Mouse (Mus musculus) lung, postnatal 4 days (tissue): ENCODE measurements at regions not wholly inside any gene's neighbourhood (a gene's known extent, or its start where the extent isn't known, plus 50 kb on each side); places are given as distances from the start of the nearest gene placed in this dataset.
"Not testable (repeated sequence)": the region's sequence is repeated elsewhere in the genome, so short reads cannot be mapped to it uniquely, and the experiment has no call there.

Source experiments
- DNase-seq, 2 experiments: peaks; one replicate each; pipeline ENCODE4 v3.0.0; 2021

DNA sequence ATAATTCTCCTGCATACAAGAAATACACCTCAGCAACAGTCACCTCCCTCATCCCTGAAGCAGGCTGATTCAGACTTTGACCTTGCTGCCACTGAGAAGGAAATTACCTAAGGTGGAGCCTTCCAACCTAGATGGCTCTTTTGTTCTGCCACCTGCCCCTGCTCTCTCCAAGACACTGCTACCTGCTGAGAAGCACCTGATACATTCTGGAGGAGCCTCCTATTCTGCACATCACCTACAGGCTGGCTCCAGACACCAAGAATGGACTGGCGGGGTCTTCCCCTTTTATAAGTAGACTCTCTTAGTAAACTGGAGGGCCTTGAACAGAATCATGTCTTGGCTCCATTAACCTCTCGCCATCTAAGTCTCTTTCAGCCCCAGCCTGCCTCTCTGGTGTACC, 1149.5 kb upstream of the 2610301B20Rik start:
- not testable (repeated sequence) for DNase-seq

DNA sequence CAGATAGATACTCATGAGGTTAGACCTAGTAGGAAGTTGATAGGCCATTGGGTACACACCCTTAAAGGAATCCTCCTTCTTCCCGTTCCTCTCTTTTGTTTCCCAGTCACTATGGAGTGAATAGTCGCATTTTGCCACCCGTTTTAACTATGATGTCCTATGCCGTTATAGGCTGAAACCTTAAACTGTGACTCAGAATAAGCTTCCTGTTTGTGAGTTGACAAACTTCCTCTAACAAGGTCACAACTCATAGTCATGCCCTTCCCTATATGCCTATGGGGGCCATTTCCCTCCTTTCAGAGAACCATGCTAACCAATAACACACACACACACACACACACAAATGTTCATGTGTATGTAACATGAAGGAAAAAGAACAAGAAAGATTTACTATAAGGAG, 1136.6 kb upstream of the 2610301B20Rik start:
- DNase-seq: no peak

DNA sequence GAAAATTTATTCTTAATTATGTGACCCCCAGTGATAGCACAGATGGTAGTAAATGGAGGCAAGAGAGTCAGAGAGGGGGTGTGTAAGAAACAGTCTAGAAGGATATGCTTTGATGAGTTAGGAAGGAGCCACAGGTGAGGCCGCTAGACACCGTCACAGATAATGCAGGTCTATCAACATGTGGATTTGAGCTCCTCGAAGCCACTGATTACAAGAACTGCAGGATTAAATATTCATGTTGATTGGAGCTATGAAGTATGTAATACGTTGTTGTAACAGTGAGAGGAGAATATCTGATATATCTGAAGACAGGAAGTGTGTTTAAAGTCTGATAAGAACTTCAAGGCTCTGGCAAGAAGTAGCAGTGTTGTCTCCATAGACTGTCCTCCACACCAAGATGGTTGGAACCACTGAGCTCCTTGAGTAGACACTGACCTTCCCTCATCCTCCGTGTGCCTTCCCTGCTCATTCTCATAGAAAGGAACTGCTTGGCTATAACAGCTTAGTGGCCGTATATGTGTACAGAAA, 1126.8 kb upstream of the 2610301B20Rik start:
- DNase-seq: no peak

DNA sequence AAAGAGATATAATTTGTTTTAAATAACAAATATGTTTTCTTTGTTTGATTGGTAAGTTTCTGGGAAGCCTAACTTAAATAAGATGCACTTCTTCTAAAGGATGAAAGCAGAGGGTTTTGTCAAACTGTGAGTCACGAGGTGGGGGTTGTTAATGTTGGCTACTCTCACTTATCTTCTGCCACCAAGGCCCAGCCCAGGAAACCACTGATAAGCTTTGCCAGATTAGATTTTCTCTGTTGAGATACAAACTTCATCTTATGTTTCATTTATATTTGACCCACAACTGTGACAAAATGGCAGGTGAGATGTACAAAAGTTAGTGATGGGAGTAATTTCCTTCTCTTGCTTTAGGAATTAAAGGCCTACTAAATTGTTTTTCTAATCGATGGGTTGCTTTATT, 1126.2 kb upstream of the 2610301B20Rik start:
- no peak for DNase-seq

DNA sequence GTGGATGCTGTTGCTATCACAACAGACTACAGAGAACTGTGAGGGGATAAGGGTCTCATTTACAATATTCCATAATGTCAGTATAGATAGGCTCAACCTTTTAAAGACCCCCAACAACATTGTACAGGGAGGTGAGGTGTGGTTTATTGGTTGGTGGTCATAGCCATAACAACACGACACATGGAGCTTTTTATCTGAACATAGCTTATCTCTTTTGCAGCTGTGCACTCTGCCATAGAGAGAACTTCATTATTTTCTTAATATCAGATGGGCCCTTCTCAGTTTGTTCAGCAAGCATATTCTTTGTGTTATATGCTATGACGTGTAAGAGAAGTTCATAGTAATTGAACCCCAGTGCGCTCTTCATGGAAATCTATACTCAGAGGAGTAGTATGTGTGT, 1124.4 kb upstream of the 2610301B20Rik start:
- no peak for DNase-seq

DNA sequence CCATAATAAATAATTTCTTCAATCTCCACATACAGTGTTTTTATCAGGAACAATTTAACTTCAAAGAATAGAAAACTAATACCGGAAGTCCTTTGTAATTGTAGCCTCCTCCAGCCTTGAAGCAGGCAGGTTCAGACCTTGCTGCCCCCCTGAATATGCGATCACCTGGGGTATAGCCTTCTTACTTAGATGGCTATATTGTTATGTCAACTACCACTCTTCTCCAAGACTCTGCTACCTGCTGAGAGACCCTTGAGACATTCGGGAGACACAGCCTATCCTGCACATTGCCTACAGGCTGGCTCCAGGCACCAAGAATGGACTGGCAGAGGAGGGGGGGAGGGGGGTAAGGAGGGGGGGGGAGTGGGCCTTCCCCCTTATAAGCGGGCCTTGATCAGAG, 1123.9 kb upstream of the 2610301B20Rik start:
- DNase-seq: no peak

DNA sequence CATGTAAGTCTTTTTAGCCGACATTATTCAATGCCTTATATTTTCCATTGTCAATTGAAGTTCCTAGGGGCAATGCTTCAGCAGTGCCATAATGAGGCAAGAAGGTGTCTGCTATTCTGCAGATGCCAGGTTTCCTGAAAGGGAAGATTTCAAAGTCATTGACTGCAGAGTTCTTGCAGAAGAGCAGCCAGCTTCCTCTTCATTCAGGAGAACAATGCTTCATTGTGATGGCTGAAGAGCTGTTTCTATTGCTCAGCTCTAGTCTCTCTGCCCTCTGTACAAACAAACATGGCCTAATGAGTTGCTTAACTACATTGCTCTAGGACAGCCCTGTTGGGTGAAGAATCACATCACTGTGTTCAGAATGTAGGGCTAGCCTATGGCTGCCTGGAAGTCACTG, 1111.0 kb upstream of the 2610301B20Rik start:
- DNase-seq: no peak

DNA sequence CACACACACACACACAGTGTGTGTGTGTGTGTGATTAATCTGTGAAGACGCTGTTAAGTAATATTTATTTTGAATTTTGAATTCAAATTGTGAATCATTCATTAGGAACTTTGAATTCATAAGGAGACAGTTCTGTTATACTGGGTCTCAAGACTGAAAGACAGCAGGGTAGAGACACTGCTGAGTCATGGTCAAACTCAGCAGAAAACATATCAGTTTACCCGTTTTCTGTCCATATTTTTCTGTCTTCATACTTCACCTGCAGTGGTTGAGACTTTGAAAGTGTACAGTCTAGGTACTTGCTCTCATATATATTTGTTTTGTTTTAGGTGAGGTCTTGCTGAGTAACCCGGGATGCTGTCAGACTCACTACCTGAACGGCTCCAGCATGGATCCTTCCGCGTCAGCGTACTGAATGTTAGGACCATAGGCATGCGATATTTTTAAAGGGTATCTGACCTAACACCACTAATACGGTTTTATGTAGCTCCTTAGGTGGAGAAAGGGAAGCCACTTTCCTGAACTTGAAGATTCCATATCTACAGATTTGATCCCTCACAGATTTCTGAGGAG, 1104.6 kb upstream of the 2610301B20Rik start:
- DNase-seq: no peak

DNA sequence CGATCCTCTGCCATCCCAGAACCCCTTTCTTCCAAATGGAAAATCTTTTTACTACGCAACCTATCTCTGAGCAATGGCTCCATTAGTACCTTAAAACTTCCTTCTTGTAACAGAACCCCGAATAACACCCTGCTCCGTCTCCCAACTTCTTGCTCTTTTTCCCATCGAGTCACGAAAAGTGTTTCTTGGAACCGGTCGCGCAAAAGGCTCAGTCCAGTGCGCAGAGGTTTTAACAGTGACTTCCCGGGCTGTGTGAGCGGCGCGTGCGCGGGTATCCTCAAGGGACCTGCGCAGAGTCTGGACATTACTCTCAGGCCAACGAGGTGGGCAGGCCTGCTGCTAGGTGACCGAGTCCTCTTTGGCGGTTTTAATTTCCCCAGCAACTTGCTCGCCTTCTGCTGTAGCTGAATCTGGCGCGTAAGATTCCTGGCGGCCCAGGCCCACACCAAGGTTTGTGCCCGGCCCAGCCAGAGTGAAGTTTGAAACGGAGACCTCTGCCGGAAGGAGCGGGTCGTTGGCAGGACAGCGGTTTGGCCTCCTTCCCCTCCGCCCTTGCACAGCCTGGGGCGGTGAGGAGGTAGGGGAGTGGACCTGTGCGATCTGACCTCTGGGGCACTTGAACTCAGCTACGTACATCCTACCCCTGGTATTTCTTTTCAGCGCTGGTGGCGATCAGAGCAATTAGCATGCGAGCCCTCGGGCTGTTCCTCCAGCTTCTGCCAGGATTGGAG, 1103.8 kb upstream of the 2610301B20Rik start:
- peak; percentile 62 to 65 for DNase-seq

DNA sequence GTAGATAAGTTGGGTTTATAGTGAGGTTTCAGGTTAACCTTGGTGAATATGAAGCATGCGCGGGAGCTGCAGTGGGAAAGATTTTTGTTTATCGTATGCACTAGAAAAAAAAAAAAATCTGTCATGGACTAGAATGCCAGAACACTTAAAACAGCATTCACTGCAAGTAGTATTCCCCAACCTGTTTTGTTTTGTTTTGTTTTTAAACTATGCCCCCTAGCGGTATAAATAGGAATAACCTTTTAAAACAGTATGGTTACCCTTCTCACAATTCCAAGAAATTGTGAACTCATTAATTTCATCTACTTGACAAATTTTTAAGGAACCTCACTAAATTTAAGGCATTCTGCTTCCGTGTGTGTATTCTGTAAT, 1103.2 kb upstream of the 2610301B20Rik start:
- no peak for DNase-seq

DNA sequence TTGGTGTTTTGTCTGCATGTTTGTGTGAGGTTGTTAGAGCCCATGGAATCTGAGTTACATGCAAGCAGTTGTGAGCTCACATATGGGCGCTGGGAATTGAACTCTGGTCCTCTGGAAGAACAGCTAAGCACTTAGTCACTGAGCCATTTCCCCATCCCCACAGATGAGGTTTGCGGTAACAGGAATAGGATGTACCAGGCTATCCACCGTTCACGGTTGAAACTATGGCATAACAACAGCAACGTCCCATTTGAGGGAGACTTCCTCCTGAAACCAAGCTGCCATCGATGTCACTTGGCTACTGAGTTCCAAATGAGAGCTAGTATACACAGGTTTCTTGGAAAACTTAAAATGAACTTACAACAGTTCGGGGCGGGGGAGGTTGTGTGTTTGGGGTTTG, 1095.9 kb upstream of the 2610301B20Rik start:
- DNase-seq: no peak

DNA sequence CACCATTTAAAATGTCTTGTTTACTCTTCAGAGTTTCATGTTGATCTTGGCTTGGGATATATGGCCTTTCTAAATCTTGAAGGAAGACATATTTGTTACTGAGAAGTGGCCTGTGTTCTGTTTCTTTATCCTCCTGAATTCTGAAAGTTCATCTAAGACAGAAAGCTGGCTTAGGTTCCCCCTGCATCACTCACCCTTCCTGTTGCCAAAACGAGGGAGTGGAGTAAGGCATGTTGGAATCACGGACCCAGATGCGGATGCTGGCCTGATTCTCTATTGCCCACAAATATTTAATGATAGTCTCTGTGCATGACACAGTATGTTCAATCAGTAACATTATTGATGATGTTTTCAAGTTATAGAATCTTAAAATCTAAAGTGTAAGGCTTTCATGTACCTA, 1094.7 kb upstream of the 2610301B20Rik start:
- DNase-seq: no peak

DNA sequence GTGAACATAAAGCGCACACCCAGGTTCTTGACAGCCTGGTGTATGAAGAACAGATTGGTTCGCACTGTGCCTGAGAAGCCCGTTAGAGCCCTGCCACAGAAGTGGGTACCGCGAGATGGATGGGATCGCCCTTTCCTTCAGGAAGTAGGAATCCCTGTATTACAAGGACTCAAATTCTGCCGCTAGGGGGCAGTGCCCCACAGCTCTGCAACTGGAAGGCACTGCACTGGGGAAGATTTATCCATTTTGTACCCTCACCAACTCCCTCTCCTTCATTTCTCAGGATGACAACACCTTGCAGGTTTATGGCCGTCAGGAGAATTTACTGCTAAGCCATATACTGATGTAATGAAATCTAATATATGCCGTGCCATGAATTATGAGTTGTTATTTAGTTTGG, 1094.1 kb upstream of the 2610301B20Rik start:
- DNase-seq: peak; percentile 44 to 61

DNA sequence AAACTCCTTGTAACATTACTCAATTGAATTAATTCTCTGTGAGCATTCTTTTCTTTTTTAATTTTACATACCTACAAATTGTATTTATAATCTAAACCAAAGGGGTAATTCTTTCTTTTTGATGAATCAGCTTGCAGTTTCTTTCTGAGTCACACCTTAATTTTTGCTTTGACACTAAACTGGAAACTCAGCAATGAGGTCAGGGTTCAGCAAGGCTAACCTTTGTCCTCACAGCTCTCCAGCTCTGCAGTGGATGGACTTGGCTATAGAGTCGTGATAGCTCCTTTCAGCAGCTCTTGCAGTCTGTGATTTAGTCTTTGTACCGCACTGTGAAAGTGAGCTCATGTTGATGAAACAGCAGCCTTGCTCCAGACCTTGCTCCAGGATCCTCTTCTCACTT, 1093.0 kb upstream of the 2610301B20Rik start:
- no peak for DNase-seq

DNA sequence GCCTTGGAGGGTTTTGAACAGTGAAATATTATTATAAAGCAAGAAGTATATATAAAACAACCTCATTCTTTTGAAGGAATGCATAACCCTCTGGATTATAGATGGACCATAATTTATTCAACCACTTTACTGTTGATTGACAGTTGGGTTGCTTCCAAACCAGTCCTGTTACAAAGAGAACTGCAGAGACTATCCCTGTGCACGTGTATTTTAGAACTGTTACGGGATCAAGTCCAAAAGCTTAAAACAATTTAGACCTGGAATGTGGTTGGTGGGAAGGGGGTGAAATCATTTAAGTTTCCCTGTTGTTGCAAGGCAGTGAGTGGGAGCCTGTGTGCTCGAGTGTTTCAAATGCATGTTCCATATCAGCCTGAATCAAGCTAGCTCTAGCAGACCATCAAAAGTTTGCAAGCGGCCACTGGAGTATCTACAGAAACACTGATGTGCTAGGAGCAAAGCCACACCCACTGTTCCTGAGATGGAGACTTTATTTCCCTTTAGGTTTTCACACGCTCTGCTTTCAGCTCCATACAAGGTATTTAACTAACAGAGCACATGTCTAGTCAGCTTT, 1086.4 kb upstream of the 2610301B20Rik start:
- DNase-seq: no peak

DNA sequence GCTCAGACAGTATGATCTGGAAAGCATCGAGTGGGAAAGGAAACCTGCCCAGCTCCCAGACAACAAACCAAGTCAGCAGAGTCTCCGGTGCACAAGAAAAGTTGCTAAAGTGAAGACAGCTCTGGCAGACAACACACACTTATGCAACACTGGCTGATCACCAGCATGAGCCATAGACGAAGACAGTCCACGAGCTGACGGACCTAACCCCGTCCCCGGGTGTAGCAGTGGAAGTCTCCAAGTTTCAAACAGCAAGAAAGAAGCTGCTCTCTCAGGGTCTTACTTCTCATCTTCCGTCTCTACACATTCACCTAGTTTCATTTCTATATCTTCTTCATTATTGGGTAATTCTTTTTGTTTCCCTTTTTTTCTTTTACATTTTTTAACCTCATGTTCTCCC, 1083.8 kb upstream of the 2610301B20Rik start:
- no peak for DNase-seq
